Mouse (Mus musculus) neural tube, embryonic 13.5 days (tissue): ENCODE measurements around the gene Dhx30. TPM values are rescaled to one million over a fixed set of nuclear protein-coding genes. Genes with fewer than 3 reads are reported as not detected.
A peak's percentile ranks its signal among the peaks of the same experiment; 100 is the strongest.
"Not testable (repeated sequence)": the region's sequence is repeated elsewhere in the genome, so short reads cannot be mapped to it uniquely, and the experiment has no call there.

ENCODE experiments used
- ATAC-seq: fragments of 200-750 bp; cut with Nextera tagmentation; 2 replicates; pipeline ENCODE4 v1.8.0; 2017; ENCODE audit warnings: low read depth, mild to moderate bottlenecking, moderate TSS enrichment, moderate library complexity
- H3K27ac ChIP-seq: fragments of 300-500 bp; sonication (generic); replicated peaks from 2 replicates; pipeline ENCODE4 v1.5.1; 2015; ENCODE audit warnings: moderate library complexity, mild to moderate bottlenecking, inconsistent platforms
- H3K27me3 ChIP-seq: fragments of 300-500 bp; sonication (generic); 2 replicates; pipeline ENCODE4 v1.6.1; 2015; ENCODE audit warnings: mild to moderate bottlenecking, inconsistent platforms
- H3K36me3 ChIP-seq: fragments of 300-500 bp; sonication (generic); 2 replicates; pipeline ENCODE4 v1.6.1; 2015; ENCODE audit warnings: mild to moderate bottlenecking, inconsistent platforms
- H3K4me1 ChIP-seq: fragments of 300-500 bp; sonication (generic); replicated peaks from 2 replicates; pipeline ENCODE4 v1.6.1; 2015; ENCODE audit warnings: inconsistent platforms
- H3K4me2 ChIP-seq: fragments of 300-500 bp; sonication (generic); 2 replicates; pipeline ENCODE4 v1.6.1; 2015; ENCODE audit warnings: inconsistent platforms, mild to moderate bottlenecking, moderate library complexity
- H3K4me3 ChIP-seq: fragments of 300-500 bp; sonication (generic); 2 replicates; pipeline ENCODE4 v1.5.1; 2015; ENCODE audit warnings: mild to moderate bottlenecking, inconsistent platforms
- H3K9ac ChIP-seq: fragments of 300-500 bp; sonication (generic); 2 replicates; pipeline ENCODE4 v1.6.1; 2015; ENCODE audit warnings: moderate library complexity, mild to moderate bottlenecking, inconsistent platforms
- H3K9me3 ChIP-seq: fragments of 300-500 bp; sonication (generic); 2 replicates; pipeline ENCODE4 v1.6.1; 2016; ENCODE audit warnings: inconsistent platforms
- whole genome bisulfite sequencing: fragments of 180-500 bp; shearing (Covaris S2); methylation state at CpG from one replicate; pipeline ENCODE4 v1.1.7; 2015; 5-methylcytosine and 5-hydroxymethylcytosine counted together
- polyA plus RNA-seq: library from polyadenylated mRNA; unstranded; fragments of >200 nt; fragmentation: Nextera tagmentation; extraction: Ambion mirVana; gene quantifications from 2 replicates; pipeline ENCODE4 v1.2.1, GENCODE M21; 2015

Dhx30 gene
- polyA plus RNA-seq, 1 experiment from 2014 or later: 188 TPM

GRCm38 (mm10) chr9:110130896-110131524, 13.4 kb upstream of the Dhx30 start:
- H3K36me3 ChIP-seq: peaks cover 13% of the 10 kb centered on the region
- 28% methylated on average over 10 of the region's 10 CpGs for WGBS
- H3K9ac ChIP-seq: peak overlapping the region; percentile 95
- H3K27ac ChIP-seq: peak overlapping the region; percentile 94
- peak overlapping the region; percentile 85 for H3K4me3 ChIP-seq
- no peak for ATAC-seq
- peaks cover 44% of the 10 kb centered on the region for H3K4me1 ChIP-seq
- peak overlapping the region; percentile 76 for H3K4me2 ChIP-seq
- H3K9me3 ChIP-seq: no peaks in the 10 kb centered on the region
- H3K27me3 ChIP-seq: no peaks in the 10 kb centered on the region

- not testable (repeated sequence) for H3K4me3 ChIP-seq, H3K36me3 ChIP-seq, ATAC-seq, H3K4me2 ChIP-seq, H3K9me3 ChIP-seq, H3K9ac ChIP-seq, H3K27me3 ChIP-seq, H3K27ac ChIP-seq, H3K4me1 ChIP-seq
- 70% methylated on average over 2 of the region's 2 CpGs for whole genome bisulfite sequencing
These were observed 6.4 kb upstream of the Dhx30 start for GRCm38 (mm10) chr9:110124008-110124540.

- Histone ChIP-seq H3K4me2 (no peak overlapping the region), H3K27me3 (no peaks in the 10 kb centered on the region), H3K4me3 (no peak overlapping the region), H3K4me1 (peaks cover 12% of the 10 kb centered on the region), H3K9ac (no peak overlapping the region), H3K36me3 (no peaks in the 10 kb centered on the region), H3K27ac (no peak overlapping the region), H3K9me3 (no peaks in the 10 kb centered on the region)
- no peak for ATAC-seq
- 92% methylated on average over 2 of the region's 2 CpGs for WGBS
These were observed 5.7 kb upstream of the Dhx30 start for GRCm38 (mm10) chr9:110123322-110123721.

GRCm38 (mm10) chr9:110121424-110121823, 3.8 kb upstream of the Dhx30 start:
- H3K4me2 ChIP-seq: no peak overlapping the region
- no peak overlapping the region for H3K27ac ChIP-seq
- no peaks in the 10 kb centered on the region for H3K27me3 ChIP-seq
- no peak overlapping the region for H3K4me3 ChIP-seq
- H3K9me3 ChIP-seq: no peaks in the 10 kb centered on the region
- no peak overlapping the region for H3K9ac ChIP-seq
- ATAC-seq: no peak
- WGBS: 85% methylated on average over 4 of the region's 4 CpGs
- peaks cover 16% of the 10 kb centered on the region for H3K4me1 ChIP-seq
- no peaks in the 10 kb centered on the region for H3K36me3 ChIP-seq

- Histone ChIP-seq H3K36me3 (peaks cover 16% of the 10 kb centered on the region), H3K27me3 (no peaks in the 10 kb centered on the region), H3K9me3 (no peaks in the 10 kb centered on the region), H3K4me1 (peaks cover 27% of the 10 kb centered on the region), H3K4me3 (peak overlapping the region; percentile 91), H3K4me2 (peak overlapping the region; percentile 88), H3K9ac (peak overlapping the region; percentile 97), H3K27ac (peak overlapping the region; percentile 98)
- 45% methylated on average over 1 of the region's 1 CpGs for WGBS
- no peak for ATAC-seq
These were observed 619 bp upstream of the Dhx30 start for GRCm38 (mm10) chr9:110118249-110118648.

GRCm38 (mm10) chr9:110116977-110117778, 452 bp downstream of the Dhx30 start, which contains the start of gene Smarcc1:
TSS of gene Smarcc1 (plus strand) at chr9:110117708.
- Histone ChIP-seq H3K9ac (peak within 1 kb of the TSS; percentile 97), H3K9me3 (no peaks in the 10 kb centered on the region), H3K4me3 (peak within 1 kb of the TSS; percentile 91), H3K4me2 (peak within 1 kb of the TSS; percentile 88), H3K27me3 (no peaks in the 10 kb centered on the region), H3K36me3 (peaks cover 26% of the 10 kb centered on the region), H3K4me1 (peaks cover 27% of the 10 kb centered on the region), H3K27ac (peak within 1 kb of the TSS; percentile 98)
- ATAC-seq: peak; percentile 97
- under 1% methylated on average over 78 of the region's 79 CpGs for WGBS

GRCm38 (mm10) chr9:110116353-110116976, 1.2 kb downstream of the Dhx30 start:
- Histone ChIP-seq H3K4me1 (peaks cover 27% of the 10 kb centered on the region), H3K4me2 (peak overlapping the region; percentile 88), H3K27ac (peak overlapping the region; percentile 98), H3K4me3 (peak overlapping the region; percentile 91), H3K27me3 (no peaks in the 10 kb centered on the region), H3K9me3 (no peaks in the 10 kb centered on the region), H3K9ac (peak overlapping the region; percentile 97), H3K36me3 (peaks cover 33% of the 10 kb centered on the region)
- 6% methylated on average over 10 of the region's 10 CpGs for WGBS
- ATAC-seq: no peak

- WGBS: 4% methylated on average over 41 of the region's 41 CpGs
- Histone ChIP-seq H3K27me3 (no peaks in the 10 kb centered on the region), H3K9ac (peak overlapping the region; percentile 79), H3K4me2 (peak overlapping the region; percentile 91), H3K27ac (no peak overlapping the region), H3K4me3 (peak overlapping the region; percentile 66), H3K4me1 (peaks cover 13% of the 10 kb centered on the region), H3K36me3 (peaks cover 86% of the 10 kb centered on the region), H3K9me3 (no peaks in the 10 kb centered on the region)
- ATAC-seq: peak; percentile 96
These were observed 16.7 kb downstream of the Dhx30 start for GRCm38 (mm10) chr9:110100627-110101600.

GRCm38 (mm10) chr9:110097791-110098190, 19.8 kb downstream of the Dhx30 start:
- peaks cover 13% of the 10 kb centered on the region for H3K4me1 ChIP-seq
- peaks cover 82% of the 10 kb centered on the region for H3K36me3 ChIP-seq
- H3K4me2 ChIP-seq: no peak overlapping the region
- 84% methylated on average over 3 of the region's 3 CpGs for WGBS
- ATAC-seq: no peak
- H3K9me3 ChIP-seq: no peaks in the 10 kb centered on the region
- H3K4me3 ChIP-seq: no peak overlapping the region
- no peak overlapping the region for H3K27ac ChIP-seq
- no peak overlapping the region for H3K9ac ChIP-seq
- no peaks in the 10 kb centered on the region for H3K27me3 ChIP-seq

GRCm38 (mm10) chr9:110094761-110095160, 22.9 kb downstream of the Dhx30 start:
- WGBS: 95% methylated on average over 4 of the region's 4 CpGs
- peaks cover 96% of the 10 kb centered on the region for H3K36me3 ChIP-seq
- peaks cover under 1% of the 10 kb centered on the region; the same call in 1 of the 2 replicates for H3K4me1 ChIP-seq
- ATAC-seq: no peak
- H3K27ac ChIP-seq: no peak overlapping the region
- H3K4me2 ChIP-seq: no peak overlapping the region
- H3K9me3 ChIP-seq: no peaks in the 10 kb centered on the region
- no peak overlapping the region for H3K4me3 ChIP-seq
- no peak overlapping the region for H3K9ac ChIP-seq
- no peaks in the 10 kb centered on the region for H3K27me3 ChIP-seq

GRCm38 (mm10) chr9:110093303-110093702, 24.3 kb downstream of the Dhx30 start:
- Histone ChIP-seq H3K36me3 (peaks cover 96% of the 10 kb centered on the region), H3K27ac (no peak overlapping the region), H3K4me1 (no peaks in the 10 kb centered on the region), H3K4me2 (no peak overlapping the region), H3K9ac (no peak overlapping the region), H3K9me3 (no peaks in the 10 kb centered on the region), H3K4me3 (no peak overlapping the region), H3K27me3 (no peaks in the 10 kb centered on the region)
- no peak for ATAC-seq
- 85% methylated on average over 4 of the region's 4 CpGs for WGBS
